In the genomic region with DNA sequence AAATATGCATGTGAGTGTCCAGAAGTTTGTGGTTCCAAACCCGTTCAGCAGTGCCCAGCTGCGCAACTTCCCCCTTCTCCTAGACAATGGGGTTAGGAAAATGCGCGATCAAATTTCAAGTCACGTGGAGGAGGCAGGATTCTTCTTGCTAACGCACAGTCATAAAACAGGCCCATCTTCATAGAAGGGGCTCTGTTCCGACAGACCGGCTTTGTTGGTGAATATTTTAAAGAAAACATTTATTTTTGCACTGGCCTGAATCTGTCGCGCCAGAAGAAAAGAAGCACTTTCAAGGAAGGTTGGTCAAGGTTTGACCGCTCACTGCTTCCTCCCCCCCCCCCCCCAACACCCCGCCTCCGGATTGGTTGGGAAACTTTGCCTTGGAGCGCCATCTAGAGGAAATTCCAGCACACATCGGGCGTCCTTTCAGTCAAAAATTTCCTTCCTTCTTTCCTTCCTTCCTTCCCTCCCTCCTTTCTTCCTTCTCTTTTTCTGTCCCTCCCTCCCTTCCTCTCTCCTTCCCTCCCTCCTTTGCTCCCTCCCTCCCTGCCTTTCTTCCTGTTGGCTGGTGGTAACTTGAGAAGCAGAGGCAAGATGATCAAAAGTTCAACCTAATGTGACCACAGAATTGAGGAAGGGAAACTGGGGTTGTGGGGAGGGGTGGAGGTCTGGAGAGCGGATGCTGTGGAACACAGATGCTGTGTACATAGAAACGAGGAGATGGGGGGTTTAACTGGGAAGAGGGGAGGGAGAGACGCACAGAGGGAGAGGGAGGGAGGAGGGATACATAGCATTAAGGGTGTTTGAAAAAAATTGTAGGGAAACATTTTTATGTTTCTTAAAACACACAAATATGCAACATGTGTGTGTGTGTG, we compare ENCODE assay signal across 7 mouse cellular contexts.
A peak's percentile ranks its signal among the peaks of the same experiment; 100 is the strongest.
DNase-seq lines count a peak whose midpoint lies in the region; ATAC-seq lines count a peak whose summit lies in the region.

No protein-coding gene starts in this region.

- ATAC-seq in megakaryocyte, adult 5-6 weeks (ENCODE audit: poor library complexity, severe bottlenecking), result peak; percentile 93

- peak; percentile 50 to 54 for DNase-seq in adrenal gland, adult 18-20 months (ENCODE audit: low spot score in 2 of 2)
- DNase-seq in cerebellum, postnatal 25 days, result peak; percentile 62 to 82
- peak; percentile 61 for DNase-seq in gastrocnemius, postnatal 10 days
- peak; percentile 86 for DNase-seq in hindlimb bud, embryonic 11.5 days (ENCODE audit: extremely low spot score, low read depth, low spot score)
- peak; percentile 25 to 60 for DNase-seq in left cerebral cortex, adult 9 months (ENCODE audit: low spot score in 2 of 2)
- DNase-seq in right cerebral cortex, adult 2 months (ENCODE audit: low spot score in 2 of 2), result peak; percentile 66 to 67

Comparison
In these comparisons a context has a peak if more than half of its experiments do, and no peak if none do; other contexts are left out.
1. Peak in every context shown above with its lines: DNase-seq and ATAC-seq.